Mouse (Mus musculus): ENCODE results near the gene Spin2f.
"Not testable (repeated sequence)": the region's sequence is repeated elsewhere in the genome, so short reads cannot be mapped to it uniquely, and the experiment has no call there.

Spin2f gene

GRCm38 (mm10) chrX:31253594-31253993 is at the start of gene Spin2f:
Spin2f (plus strand) TSS chrX:31253894.
- in situ Hi-C loops (cut with MboI; ENCODE audit: unreplicated experiment in 2 of 2) = not testable (repeated sequence)

- in situ Hi-C loops (cut with MboI; ENCODE audit: unreplicated experiment in 2 of 2) = not testable (repeated sequence)
Observed at GRCm38 (mm10) chrX:31212136-31212535, 41.6 kb upstream of the Spin2f start.

- in situ Hi-C loops (cut with MboI; ENCODE audit: unreplicated experiment in 2 of 2) = not testable (repeated sequence)
Observed at GRCm38 (mm10) chrX:31223536-31223935, 30.2 kb upstream of the Spin2f start.

GRCm38 (mm10) chrX:31235088-31235487 is 18.6 kb upstream of the Spin2f start:
- in situ Hi-C loops (cut with MboI; ENCODE audit: unreplicated experiment in 2 of 2) = not testable (repeated sequence)

GRCm38 (mm10) chrX:31241754-31242153 is 11.9 kb upstream of the Spin2f start:
- in situ Hi-C loops (cut with MboI; ENCODE audit: unreplicated experiment in 2 of 2) = not testable (repeated sequence)
